Mouse (Mus musculus) left cerebral cortex, adult 18-20 months (tissue): ENCODE data around the gene Cdhr4. TPM values are rescaled to one million over a fixed set of nuclear protein-coding genes. Genes with fewer than 3 reads are reported as not detected.
"Not testable (repeated sequence)": the region's sequence is repeated elsewhere in the genome, so short reads cannot be mapped to it uniquely, and the experiment has no call there.

Experiments used
- DNase-seq, 2 experiments: peaks; one replicate each; pipeline ENCODE4 v3.0.0; 2021 to 2022; ENCODE audit warnings: low spot score in 2 of 2, mixed read lengths in 1 of 2
- total RNA-seq, 2 experiments: library from RNA; stranded (reverse); gene quantifications; 2 replicates each; pipeline ENCODE4 v1.2.3; 2021

Gene Cdhr4
- total RNA-seq, 2 experiments from 2014 or later, result 0.68 to 2.1 TPM

- DNase-seq, result no peak
Measured at GRCm38 (mm10) chr9:108003531-108003890, 11.2 kb downstream of the Cdhr4 start.

- DNase-seq, result no peak
Measured at GRCm38 (mm10) chr9:108008041-108008440, 15.7 kb downstream of the Cdhr4 start.

GRCm38 (mm10) chr9:108010385-108010784 lies 18.1 kb downstream of the Cdhr4 start:
- DNase-seq, result no peak

- DNase-seq, result not testable (repeated sequence)
Measured at GRCm38 (mm10) chr9:108013577-108013976, 21.3 kb downstream of the Cdhr4 start.

GRCm38 (mm10) chr9:108017127-108017526 lies 24.8 kb downstream of the Cdhr4 start:
- DNase-seq, result peak; percentile 45 to 51

- DNase-seq, result no peak
Measured at GRCm38 (mm10) chr9:108020741-108021140, 28.4 kb downstream of the Cdhr4 start.

- no peak for DNase-seq
Measured at GRCm38 (mm10) chr9:108023216-108023615, 30.9 kb downstream of the Cdhr4 start.

GRCm38 (mm10) chr9:108026584-108026983 lies 34.3 kb downstream of the Cdhr4 start:
- no peak for DNase-seq

GRCm38 (mm10) chr9:108027867-108028266 lies 35.6 kb downstream of the Cdhr4 start:
- DNase-seq, result no peak

GRCm38 (mm10) chr9:108032126-108032525 lies 39.8 kb downstream of the Cdhr4 start:
- DNase-seq, result no peak

GRCm38 (mm10) chr9:108035331-108036156 lies 43.2 kb downstream of the Cdhr4 start:
- DNase-seq, result no peak

- DNase-seq, result no peak
Measured at GRCm38 (mm10) chr9:108044751-108045492, 52.6 kb downstream of the Cdhr4 start.

GRCm38 (mm10) chr9:108046582-108046981 lies 54.3 kb downstream of the Cdhr4 start:
- DNase-seq, result no peak

- no peak for DNase-seq
Measured at GRCm38 (mm10) chr9:108047601-108048565, 55.6 kb downstream of the Cdhr4 start.

- DNase-seq, result no peak
Measured at GRCm38 (mm10) chr9:108048566-108048955, 56.3 kb downstream of the Cdhr4 start.

GRCm38 (mm10) chr9:108049016-108049455 lies 56.7 kb downstream of the Cdhr4 start, which contains the start of gene Gmppb:
Gene Gmppb (plus strand): TSS chr9:108049242.
- DNase-seq, result peak; percentile 94 to 97

Other genes with a start within 250 kb of the Cdhr4 start
- 100 to 1,000 TPM; 120 to 133 TPM for gene Rbm5, start 221.5 kb upstream of the Cdhr4 start, total RNA-seq
- 10 to 100 TPM; 54.0 to 57.3 TPM for gene Rbm6, start 119.3 kb upstream of the Cdhr4 start, total RNA-seq
- 10 to 100 TPM; 27.1 to 28.1 TPM for gene Mon1a, start 104.3 kb upstream of the Cdhr4 start, total RNA-seq
- gene Mst1r, start 85.6 kb upstream of the Cdhr4 start, total RNA-seq, result 1 to 10 TPM in 1 of 2 experiments, under 1 TPM in 1; 0.89 to 1.2 TPM
- not detected for gene Actl11, start 64.0 kb upstream of the Cdhr4 start, total RNA-seq
- gene Camkv, start 56.8 kb upstream of the Cdhr4 start, total RNA-seq, result 100 to 1,000 TPM; 322 to 377 TPM
- gene Traip, start 42.4 kb upstream of the Cdhr4 start, total RNA-seq, result 1 to 10 TPM; 7.5 to 9.1 TPM
- gene Uba7, start 17.0 kb upstream of the Cdhr4 start, total RNA-seq, result 1 to 10 TPM; 4.3 to 5.0 TPM
- gene Gm20661, start 9.4 kb upstream of the Cdhr4 start, total RNA-seq, result under 1 TPM in 1 of 2 experiments, not detected in 1; 0.40 TPM
- 1 to 10 TPM; 4.0 to 4.5 TPM for gene Inka1, start 6.6 kb upstream of the Cdhr4 start, total RNA-seq
- 1 to 10 TPM; 6.1 to 9.5 TPM for gene Gm20662, start 3.9 kb downstream of the Cdhr4 start, total RNA-seq
- 100 to 1,000 TPM; 199 to 224 TPM for gene Ip6k1, start 10.0 kb downstream of the Cdhr4 start, total RNA-seq
- gene Gmppb, start 56.7 kb downstream of the Cdhr4 start, total RNA-seq, result 10 to 100 TPM; 18.1 to 20.2 TPM
- gene Amigo3, start 60.7 kb downstream of the Cdhr4 start, total RNA-seq, result 1 to 10 TPM; 1.2 to 1.7 TPM
- not detected for gene Mst1, start 87.9 kb downstream of the Cdhr4 start, total RNA-seq
- 10 to 100 TPM; 83.8 to 86.7 TPM for gene Rnf123, start 90.8 kb downstream of the Cdhr4 start, total RNA-seq
- 10 to 100 TPM; 29.2 to 32.2 TPM for gene Apeh, start 102.1 kb downstream of the Cdhr4 start, total RNA-seq
- gene Bsn, start 197.9 kb downstream of the Cdhr4 start, total RNA-seq, result 100 to 1,000 TPM; 243 to 246 TPM